Mouse (Mus musculus): Measurements from ENCODE around the gene Abcd1.
"Not testable (repeated sequence)": the region's sequence is repeated elsewhere in the genome, so short reads cannot be mapped to it uniquely, and the experiment has no call there.

Abcd1 gene

GRCm38 (mm10) chrX:73716709-73717545 lies 530 bp downstream of the Abcd1 start:
- no peaks in the 10 kb centered on the region for H3K36me3 ChIP-seq (ENCODE audit: control insufficient read depth, insufficient read depth, low read length, poor library complexity, severe bottlenecking)
- no peaks in the 10 kb centered on the region for H3K27me3 ChIP-seq (ENCODE audit: control insufficient read depth, insufficient read depth, low read length, poor library complexity, severe bottlenecking)
- DNase-seq (ENCODE audit: low read depth, low spot score), result peak; percentile 19

GRCm38 (mm10) chrX:73717667-73718066 lies 1.3 kb downstream of the Abcd1 start:
- H3K36me3 ChIP-seq (ENCODE audit: control insufficient read depth, insufficient read depth, low read length, poor library complexity, severe bottlenecking), result no peaks in the 10 kb centered on the region
- DNase-seq (ENCODE audit: low read depth, low spot score), result peak; percentile 51

DNA sequence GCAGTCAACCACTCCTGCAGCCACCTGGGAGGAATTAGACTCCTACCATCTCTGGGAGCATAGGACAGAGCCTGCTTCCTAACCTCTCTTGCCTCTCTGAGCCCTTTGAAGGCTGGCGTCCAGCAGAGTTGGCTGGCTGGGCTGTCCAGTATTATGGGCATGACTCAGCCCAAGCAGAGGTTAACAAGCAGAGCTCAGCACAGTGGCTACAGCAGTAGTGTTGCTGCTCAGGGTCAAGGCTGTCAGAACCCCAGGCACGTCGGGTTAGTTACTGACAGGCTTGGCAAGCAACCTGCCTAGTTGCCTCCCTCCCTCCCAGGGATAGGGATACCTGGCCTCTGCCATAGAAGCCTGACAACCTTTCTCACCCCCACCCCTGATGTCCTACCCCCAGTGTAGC lies 1.9 kb downstream of the Abcd1 start:
- Histone ChIP-seq H3K36me3 (ENCODE audit: control insufficient read depth, insufficient read depth, low read length, poor library complexity, severe bottlenecking) (no peaks in the 10 kb centered on the region), H3K27me3 (ENCODE audit: control insufficient read depth, insufficient read depth, low read length, poor library complexity, severe bottlenecking) (no peaks in the 10 kb centered on the region)
- DNase-seq (ENCODE audit: low read depth, low spot score), result peak; percentile 1

More at GRCm38 (mm10) chrX:73717667-73718066, 1.3 kb downstream of the Abcd1 start:
- H3K27me3 ChIP-seq (ENCODE audit: control insufficient read depth, insufficient read depth, low read length, poor library complexity, severe bottlenecking), result no peaks in the 10 kb centered on the region

GRCm38 (mm10) chrX:73718686-73719362 lies 2.4 kb downstream of the Abcd1 start:
- DNase-seq (ENCODE audit: low read depth, low spot score), result peak; percentile 78
- Histone ChIP-seq H3K27me3 (ENCODE audit: control insufficient read depth, insufficient read depth, low read length, poor library complexity, severe bottlenecking) (no peaks in the 10 kb centered on the region), H3K36me3 (ENCODE audit: control insufficient read depth, insufficient read depth, low read length, poor library complexity, severe bottlenecking) (no peaks in the 10 kb centered on the region)

GRCm38 (mm10) chrX:73730908-73731307 lies 14.5 kb downstream of the Abcd1 start:
- no peak for DNase-seq (ENCODE audit: low read depth, low spot score)
- H3K27me3 ChIP-seq (ENCODE audit: control insufficient read depth, insufficient read depth, low read length, poor library complexity, severe bottlenecking), result no peaks in the 10 kb centered on the region
- H3K36me3 ChIP-seq (ENCODE audit: control insufficient read depth, insufficient read depth, low read length, poor library complexity, severe bottlenecking), result 0 out of 2 replicates have a peak, but pooled peaks cover 3% of the 10 kb centered on the region

DNA sequence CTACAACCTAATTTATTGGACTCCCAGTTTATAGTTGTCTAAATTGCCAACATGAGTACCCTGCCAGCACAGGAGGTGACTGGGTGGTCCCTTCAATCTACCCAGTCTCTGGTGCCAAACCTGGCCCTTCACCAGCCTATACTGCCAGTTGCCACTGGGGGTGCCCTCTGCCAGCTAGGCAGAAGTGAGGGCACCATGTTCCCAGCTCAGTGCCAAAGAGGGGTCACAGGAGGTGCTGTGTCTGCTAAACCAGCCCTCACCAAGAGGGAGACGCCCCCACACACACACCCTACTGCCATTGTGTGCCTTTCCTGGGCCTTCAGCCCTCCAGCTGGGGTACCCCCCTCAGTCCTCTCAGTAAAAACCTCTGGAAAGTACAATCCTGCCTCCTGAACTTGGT lies 21.8 kb downstream of the Abcd1 start:
- peak; percentile 43 for DNase-seq (ENCODE audit: low read depth, low spot score)
- Histone ChIP-seq H3K27me3 (ENCODE audit: control insufficient read depth, insufficient read depth, low read length, poor library complexity, severe bottlenecking) (no peaks in the 10 kb centered on the region), H3K36me3 (ENCODE audit: control insufficient read depth, insufficient read depth, low read length, poor library complexity, severe bottlenecking) (no peaks in the 10 kb centered on the region)

DNA sequence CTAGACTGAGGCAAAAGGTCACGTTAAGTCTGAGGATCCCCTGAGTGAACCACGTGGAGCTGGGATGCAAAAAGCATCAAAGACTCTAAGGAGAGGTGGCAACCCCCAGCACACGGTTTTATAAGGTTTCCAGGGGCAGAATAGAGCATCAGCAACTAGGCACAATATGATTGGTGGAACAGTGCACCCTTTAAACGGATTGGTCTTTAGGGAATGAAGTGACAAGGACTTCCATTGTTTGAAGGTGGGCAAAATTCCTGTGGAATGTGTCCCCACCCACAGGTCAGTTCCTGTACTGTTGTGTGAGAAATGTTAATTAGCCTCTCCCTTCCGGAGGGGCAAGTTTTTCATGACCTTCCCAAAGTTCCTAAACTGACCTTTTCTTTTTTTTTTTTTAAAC lies 22.8 kb downstream of the Abcd1 start:
- H3K36me3 ChIP-seq (ENCODE audit: control insufficient read depth, insufficient read depth, low read length, poor library complexity, severe bottlenecking), result no peaks in the 10 kb centered on the region
- no peak for DNase-seq (ENCODE audit: low read depth, low spot score)
- H3K27me3 ChIP-seq (ENCODE audit: control insufficient read depth, insufficient read depth, low read length, poor library complexity, severe bottlenecking), result no peaks in the 10 kb centered on the region

DNA sequence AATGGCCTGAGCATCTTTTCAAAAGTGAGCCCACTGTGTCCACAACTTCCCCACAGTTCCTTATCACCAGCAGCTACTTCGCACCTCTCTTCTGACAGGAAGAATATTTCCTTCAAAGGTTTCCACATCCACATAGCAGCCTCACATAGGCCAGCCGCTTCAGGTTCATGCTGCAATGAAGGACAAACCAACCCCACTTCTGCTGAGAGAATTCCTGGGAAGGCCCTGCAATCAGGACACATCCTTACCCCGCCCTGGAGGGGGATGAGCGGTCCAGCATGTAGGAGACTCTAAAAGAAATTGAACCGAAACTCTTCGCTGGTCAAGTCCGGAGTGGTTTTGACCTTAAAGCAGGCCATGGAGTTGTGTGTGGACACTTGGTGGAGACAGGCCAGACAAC lies 23.4 kb downstream of the Abcd1 start:
- DNase-seq (ENCODE audit: low read depth, low spot score); H3K36me3 ChIP-seq (ENCODE audit: control insufficient read depth, insufficient read depth, low read length, poor library complexity, severe bottlenecking); H3K27me3 ChIP-seq (ENCODE audit: control insufficient read depth, insufficient read depth, low read length, poor library complexity, severe bottlenecking): not testable (repeated sequence)

DNA sequence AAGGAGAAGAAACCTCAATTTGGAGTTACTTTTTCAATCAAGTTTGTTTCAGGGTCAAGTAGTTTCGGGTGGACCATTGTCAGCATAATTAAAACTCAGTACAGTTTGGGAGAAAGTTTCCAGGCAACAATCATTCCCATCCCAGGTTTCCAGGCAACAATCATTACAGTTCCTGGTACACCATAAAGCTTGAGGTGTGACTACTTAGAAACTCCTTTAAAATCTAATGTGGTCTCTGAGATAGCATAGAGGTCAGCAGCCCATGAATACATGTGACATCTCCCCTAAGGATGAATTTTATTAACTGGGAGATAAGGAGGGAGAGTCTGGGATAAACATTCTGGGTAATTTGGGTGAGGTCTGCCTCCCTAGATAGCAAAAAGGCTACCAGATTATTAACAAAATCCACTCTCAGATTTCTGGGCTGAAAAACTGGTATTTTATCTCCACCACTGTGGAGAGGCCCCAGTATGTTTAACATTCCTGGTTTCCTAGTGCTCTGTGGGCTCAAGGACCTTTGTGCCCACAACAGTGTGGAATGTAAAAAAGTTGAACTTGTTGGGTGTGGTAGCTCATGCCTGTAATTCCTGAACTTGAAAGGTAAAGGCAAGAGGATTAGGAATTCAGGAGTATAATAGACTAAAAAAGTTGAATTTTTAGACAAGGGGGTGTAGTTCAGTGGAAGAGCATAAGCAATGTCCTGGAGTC lies 28.5 kb downstream of the Abcd1 start:
- no peak for DNase-seq (ENCODE audit: low read depth, low spot score)
- Histone ChIP-seq H3K27me3 (ENCODE audit: control insufficient read depth, insufficient read depth, low read length, poor library complexity, severe bottlenecking) (no peaks in the 10 kb centered on the region), H3K36me3 (ENCODE audit: control insufficient read depth, insufficient read depth, low read length, poor library complexity, severe bottlenecking) (no peaks in the 10 kb centered on the region)

DNA sequence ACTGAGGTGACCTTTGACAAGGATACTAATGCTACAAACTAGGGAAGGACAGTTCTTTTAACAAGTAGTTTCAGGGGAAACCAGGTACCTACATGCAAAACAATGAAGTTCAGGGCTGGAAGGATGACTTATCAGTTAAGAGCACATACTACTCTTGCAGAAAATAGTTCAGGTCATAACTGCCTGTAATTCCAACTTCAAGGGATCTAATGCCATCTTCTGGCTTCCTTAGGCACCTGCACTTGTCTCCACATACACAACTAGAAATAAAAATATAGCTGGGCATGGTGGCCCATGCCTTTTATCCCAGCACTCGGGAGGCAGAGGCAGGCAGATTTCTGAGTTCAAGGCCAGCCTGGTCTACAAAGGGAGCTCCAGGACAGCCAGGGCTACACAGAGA lies 32.6 kb downstream of the Abcd1 start:
- peak; percentile 15 for DNase-seq (ENCODE audit: low read depth, low spot score)
- no peaks in the 10 kb centered on the region for H3K27me3 ChIP-seq (ENCODE audit: control insufficient read depth, insufficient read depth, low read length, poor library complexity, severe bottlenecking)
- H3K36me3 ChIP-seq (ENCODE audit: control insufficient read depth, insufficient read depth, low read length, poor library complexity, severe bottlenecking), result no peaks in the 10 kb centered on the region

DNA sequence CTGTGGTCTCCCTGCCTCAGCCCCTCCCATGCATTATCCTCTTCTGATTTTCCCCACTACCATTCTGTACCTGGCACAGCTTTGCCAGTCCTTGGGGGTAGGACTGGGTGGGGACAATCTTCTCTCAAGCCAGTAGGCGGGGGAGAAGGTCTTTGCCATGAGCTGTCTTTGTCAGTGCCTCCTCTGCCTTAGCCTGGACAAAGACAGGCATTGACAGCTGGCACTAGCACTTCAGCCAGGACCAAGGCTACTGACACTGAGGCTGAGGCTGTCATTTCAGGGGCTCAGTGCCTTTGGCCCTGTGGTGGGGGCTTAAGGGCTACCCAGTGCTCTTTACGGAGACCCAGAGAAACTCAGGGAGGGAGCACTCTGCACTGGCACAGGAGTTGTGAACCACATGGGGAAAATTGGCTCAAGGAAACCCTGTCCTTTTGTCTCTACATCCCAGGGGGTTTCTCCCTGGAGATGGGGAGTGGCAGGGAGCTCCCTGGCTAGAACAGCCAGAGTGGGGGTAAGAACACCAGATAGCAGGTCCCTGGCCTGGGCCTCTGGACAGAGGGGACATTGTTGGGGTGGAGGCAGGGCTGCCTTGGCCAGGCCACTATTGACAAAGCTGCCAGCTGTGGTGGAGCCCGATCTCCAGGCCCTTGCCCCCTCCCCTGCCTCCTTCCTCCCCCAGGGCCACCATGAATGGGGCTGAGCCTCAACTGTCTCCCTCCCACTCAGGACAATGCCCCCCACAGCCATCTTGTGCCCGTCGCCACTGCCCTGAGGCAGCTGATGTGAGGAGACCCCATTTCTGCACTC lies 40.1 kb downstream of the Abcd1 start, which contains the start of gene Plxnb3:
Plxnb3 (plus strand) TSS at position 757 of the 807 bp plus-strand sequence.
- Histone ChIP-seq H3K36me3 (ENCODE audit: control insufficient read depth, insufficient read depth, low read length, poor library complexity, severe bottlenecking) (no peaks in the 10 kb centered on the region), H3K27me3 (ENCODE audit: control insufficient read depth, insufficient read depth, low read length, poor library complexity, severe bottlenecking) (no peaks in the 10 kb centered on the region)
- DNase-seq (ENCODE audit: low read depth, low spot score), result no peak

DNA sequence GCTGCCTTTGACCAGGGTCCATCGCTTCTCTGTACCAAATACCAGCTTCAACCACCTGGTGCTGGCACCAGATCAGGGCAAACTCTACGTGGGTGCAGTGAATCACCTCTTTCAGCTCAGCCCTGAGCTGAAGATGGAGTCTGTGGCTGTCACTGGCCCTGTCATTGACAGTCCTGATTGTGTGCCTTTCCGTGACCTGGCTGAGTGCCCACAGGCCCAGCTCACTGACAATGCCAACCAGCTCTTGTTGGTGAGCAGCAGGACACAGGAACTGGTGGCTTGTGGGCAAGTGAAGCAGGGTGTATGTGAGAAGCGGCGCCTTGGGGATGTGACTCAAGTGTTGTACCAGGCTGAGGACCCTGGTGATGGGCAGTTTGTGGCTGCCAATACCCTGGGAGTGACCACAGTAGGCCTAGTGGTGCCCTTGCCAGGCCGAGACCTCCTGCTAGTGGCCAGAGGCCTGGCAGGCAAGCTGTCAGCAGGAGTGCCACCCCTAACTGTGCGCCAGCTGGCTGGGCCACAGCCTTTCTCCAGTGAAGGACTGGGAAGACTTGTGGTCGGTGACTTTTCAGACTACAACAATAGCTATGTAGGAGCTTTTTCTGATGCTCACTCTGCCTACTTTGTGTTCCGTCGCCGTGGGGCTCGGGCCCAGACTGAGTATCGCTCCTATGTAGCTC lies 42.4 kb downstream of the Abcd1 start:
- Histone ChIP-seq H3K27me3 (ENCODE audit: control insufficient read depth, insufficient read depth, low read length, poor library complexity, severe bottlenecking) (no peaks in the 10 kb centered on the region), H3K36me3 (ENCODE audit: control insufficient read depth, insufficient read depth, low read length, poor library complexity, severe bottlenecking) (no peaks in the 10 kb centered on the region)
- DNase-seq (ENCODE audit: low read depth, low spot score), result no peak

DNA sequence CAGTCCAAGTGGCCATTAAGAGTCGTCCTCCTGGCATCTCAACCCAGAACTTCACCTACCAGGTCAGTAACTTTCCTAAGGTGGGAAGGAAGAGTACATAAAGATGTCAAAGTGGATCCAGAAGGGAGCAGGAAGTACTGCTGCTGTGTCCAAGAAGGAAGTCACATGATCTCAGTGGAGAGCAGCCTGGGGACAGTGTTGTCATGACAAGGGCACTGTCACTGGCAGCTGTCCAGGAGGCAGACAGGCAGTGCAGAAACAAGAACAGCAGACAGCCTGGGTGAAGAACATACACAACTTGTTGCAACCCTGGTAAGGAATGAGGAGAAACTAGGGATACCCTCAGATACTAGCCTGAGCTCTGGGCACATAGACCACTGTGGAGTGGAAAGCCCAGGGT lies 48.9 kb downstream of the Abcd1 start:
- Histone ChIP-seq H3K27me3 (ENCODE audit: control insufficient read depth, insufficient read depth, low read length, poor library complexity, severe bottlenecking) (no peaks in the 10 kb centered on the region), H3K36me3 (ENCODE audit: control insufficient read depth, insufficient read depth, low read length, poor library complexity, severe bottlenecking) (no peaks in the 10 kb centered on the region)
- peak; percentile 11 for DNase-seq (ENCODE audit: low read depth, low spot score)

DNA sequence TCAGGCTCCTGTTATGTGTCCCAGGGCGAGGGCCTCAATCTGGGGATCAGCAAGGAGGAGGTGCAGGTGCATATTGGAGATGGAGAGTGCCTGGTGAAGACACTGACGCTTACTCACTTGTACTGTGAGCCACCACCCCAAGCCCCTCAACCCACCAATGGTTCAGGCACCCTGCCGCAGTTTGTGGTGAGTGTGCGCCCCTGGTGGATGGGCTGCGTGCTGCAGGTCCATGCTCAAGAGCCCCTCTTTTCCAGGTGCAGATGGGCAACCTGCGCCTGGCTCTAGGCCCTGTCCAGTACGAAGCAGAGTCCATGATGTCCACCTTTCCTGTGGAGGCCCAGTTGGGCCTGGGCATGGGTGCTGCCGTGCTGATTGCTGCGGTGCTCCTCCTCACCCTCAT lies 50.9 kb downstream of the Abcd1 start:
- peak; percentile 23 for DNase-seq (ENCODE audit: low read depth, low spot score)
- Histone ChIP-seq H3K36me3 (ENCODE audit: control insufficient read depth, insufficient read depth, low read length, poor library complexity, severe bottlenecking) (no peaks in the 10 kb centered on the region), H3K27me3 (ENCODE audit: control insufficient read depth, insufficient read depth, low read length, poor library complexity, severe bottlenecking) (no peaks in the 10 kb centered on the region)

Data from splenic B cell, adult 2 months (primary cell).